Comparison of ENCODE assay signal across 25 mouse cellular contexts in genomic region chr6:148986003-148986402, GRCm38 (mm10). TPM values are rescaled to one million over a fixed set of nuclear protein-coding genes. Genes with fewer than 3 reads are reported as not detected.
DNase-seq lines count a peak whose midpoint lies in the region; ATAC-seq and TF ChIP-seq lines count a peak whose summit lies in the region.
"Had no signal": no experiment of that assay in that cellular context is flagged by ENCODE, and none has a peak within 500 bp of the region (broad histone marks: within the 10 kb centered on the region; RNA-seq: fewer than 3 reads in every experiment).

No protein-coding gene starts in this region.

- H3K4me2 ChIP-seq in heart, embryonic 14.5 days (ENCODE audit: low read length) = no peak overlapping the region
- H3K4me2 ChIP-seq: embryonic facial prominence, embryonic 15.5 days; liver, embryonic 11.5 days; lung, embryonic 15.5 days; neural tube, embryonic 15.5 days; stomach, embryonic 15.5 days had no signal

- peaks cover 2% of the 10 kb centered on the region; the same call in 1 of the 2 replicates for H3K36me3 ChIP-seq in heart, embryonic 14.5 days (ENCODE audit: control insufficient read depth, insufficient read depth, low read length)
- H3K36me3 ChIP-seq: embryonic facial prominence, embryonic 15.5 days; heart, embryonic 10.5 days; lung, embryonic 15.5 days; neural tube, embryonic 15.5 days; stomach, embryonic 15.5 days had no signal

- 76% methylated on average over 4 of the region's 4 CpGs for WGBS in heart, embryonic 14.5 days

- no peaks in the 10 kb centered on the region for H3K9me3 ChIP-seq in heart, embryonic 14.5 days (ENCODE audit: control insufficient read depth, low read length)
- H3K9me3 ChIP-seq: embryonic facial prominence, embryonic 15.5 days; heart, embryonic 10.5 days; hindbrain, embryonic 10.5 days; lung, embryonic 15.5 days; midbrain, embryonic 10.5 days; neural tube, embryonic 15.5 days; stomach, embryonic 15.5 days had no signal

- H3K27me3 ChIP-seq in heart, embryonic 14.5 days (ENCODE audit: control insufficient read depth, insufficient read depth, low read length) = no peaks in the 10 kb centered on the region
- H3K27me3 ChIP-seq: embryonic facial prominence, embryonic 15.5 days; lung, embryonic 15.5 days; neural tube, embryonic 15.5 days; stomach, embryonic 15.5 days had no signal

- no peak for DNase-seq in heart, adult 18-20 months
- peak; percentile 51 to 54 for DNase-seq in B cell, adult 2 months
- DNase-seq in ZHBTc4 (ENCODE audit: low read depth, low spot score) = peak; percentile 39
- no peak for DNase-seq in gastrocnemius, postnatal 4 days (ENCODE audit: low spot score in 2 of 2)
- DNase-seq in layer of hippocampus, adult 2 months (ENCODE audit: low spot score in 2 of 2) = no peak
- DNase-seq in left cerebral cortex, adult 2 months (ENCODE audit: extremely low spot score in 1 of 2, low spot score in 2 of 2) = no peak
- DNase-seq: adrenal gland, postnatal 25 days; cerebellum, adult 8-10 months; cerebellum, postnatal 36 days; forebrain, postnatal 0 days; gastrocnemius, postnatal 36 days; kidney, postnatal 4 days; lung, postnatal 36 days; thymus, postnatal 4 days had no signal

- no peak overlapping the region for H3K9ac ChIP-seq in heart, embryonic 14.5 days (ENCODE audit: low read length)
- H3K9ac ChIP-seq: embryonic facial prominence, embryonic 15.5 days; forebrain, postnatal 0 days; lung, embryonic 15.5 days; neural tube, embryonic 15.5 days; stomach, embryonic 15.5 days had no signal

- H3K4me1 ChIP-seq in heart, embryonic 14.5 days (ENCODE audit: control insufficient read depth in 2 of 2, insufficient read depth in 2 of 2, low read length in 2 of 2) = no peaks in the 10 kb centered on the region
- H3K4me1 ChIP-seq: embryonic facial prominence, embryonic 15.5 days; heart, embryonic 10.5 days; lung, embryonic 15.5 days; neural tube, embryonic 15.5 days; stomach, embryonic 15.5 days had no signal

- intact Hi-C loops in left cerebral cortex, adult 2 months (cut with DNase I) = no loop called here

- no peak overlapping the region for H3K4me3 ChIP-seq in heart, embryonic 14.5 days (ENCODE audit: control insufficient read depth in 1 of 2, insufficient read depth in 1 of 2, low read depth in 1 of 2, low read length in 2 of 2)
- H3K4me3 ChIP-seq in layer of hippocampus, adult 2 months = no peak overlapping the region
- H3K4me3 ChIP-seq in left cerebral cortex, adult 2 months = no peak overlapping the region
- H3K4me3 ChIP-seq: embryonic facial prominence, embryonic 15.5 days; heart, embryonic 10.5 days; hindbrain, embryonic 10.5 days; lung, embryonic 15.5 days; midbrain, embryonic 10.5 days; neural tube, embryonic 15.5 days; stomach, embryonic 15.5 days had no signal

- no peak for TF ChIP-seq CTCF in layer of hippocampus, adult 2 months (conservative IDR thresholded peaks at IDR 0.05)
- TF ChIP-seq CTCF in left cerebral cortex, adult 2 months (IDR thresholded peaks at IDR 0.05) = no peak

- ATAC-seq in heart, embryonic 14.5 days (ENCODE audit: insufficient number of reproducible peaks, insufficient read depth, low FRiP score, low read depth) = 0 out of 2 replicates have a peak, but pooled peaks have one; percentile 31
- 0 out of 2 replicates have a peak, but pooled peaks have one; percentile 16 for ATAC-seq in megakaryocyte-erythroid progenitor cell, adult 5-6 weeks (replicated peaks; ENCODE audit: low FRiP score, low TSS enrichment, poor library complexity, severe bottlenecking)
- ATAC-seq: forebrain, postnatal 0 days; intestine, postnatal 0 days had no signal

- no peak overlapping the region for H3K27ac ChIP-seq in heart, embryonic 14.5 days (replicated peaks in 1 of 2; ENCODE audit: control insufficient read depth in 1 of 2, insufficient read depth in 1 of 2, low read depth in 2 of 2, low read length in 2 of 2)
- H3K27ac ChIP-seq in layer of hippocampus, adult 2 months = no peak overlapping the region
- no peak overlapping the region for H3K27ac ChIP-seq in left cerebral cortex, adult 2 months
- H3K27ac ChIP-seq: embryonic facial prominence, embryonic 15.5 days; heart, embryonic 10.5 days; hindbrain, embryonic 10.5 days; lung, embryonic 15.5 days; midbrain, embryonic 10.5 days; neural tube, embryonic 15.5 days; stomach, embryonic 15.5 days had no signal

RNA-seq across cellular contexts. Expression of gene Sinhcaf, which starts 39.7 kb away (rescaled TPM):
- polyA plus RNA-seq in heart, embryonic 14.5 days (2014; fragmentation: Nextera tagmentation; extraction: Ambion mirVana) = 60.9 and 62.0 TPM in 2 replicates
- 1 to 10 TPM; 3.3 to 4.6 TPM for total RNA-seq in heart, adult 18-20 months (2021)
- total RNA-seq in megakaryocyte-erythroid progenitor cell, adult 5-6 weeks (2014; fragmentation: Nextera tagmentation) = 32.1 and 46.3 TPM in 2 replicates
- total RNA-seq in megakaryocyte-erythroid progenitor cell, adult 5-6 weeks (2017) = 134 and 160 TPM in 2 replicates
- 10 to 100 TPM in 1 of 2 experiments, 1 to 10 TPM in 1; 8.3 to 12.0 TPM for total RNA-seq in gastrocnemius, postnatal 4 days (2021)
- total RNA-seq in layer of hippocampus, adult 2 months (2021) = 1 to 10 TPM; 2.8 to 3.3 TPM
- 1 to 10 TPM; 3.3 to 4.4 TPM for total RNA-seq in left cerebral cortex, adult 2 months (2021)

Comparison
In these comparisons a context has a peak if more than half of its experiments do, and no peak if none do; other contexts are left out.
1. DNase-seq: peak in B cell, adult 2 months (2 of 2) and ZHBTc4 (single experiment); none in heart, adult 18-20 months (0 of 2), gastrocnemius, postnatal 4 days (0 of 2), layer of hippocampus, adult 2 months (0 of 2) and left cerebral cortex, adult 2 months (0 of 2).